7 mouse cellular contexts compared by ENCODE assay signal in genomic region chr3:149349211-149349697, GRCm38 (mm10).
A peak's percentile ranks its signal among the peaks of the same experiment; 100 is the strongest.
DNase-seq lines count a peak whose midpoint lies in the region; ATAC-seq lines count a peak whose summit lies in the region.

No protein-coding gene starts in this region.

- DNase-seq in B cell, adult 2 months: peak; percentile 71 to 76
- peak; percentile 38 for DNase-seq in ES-CJ7 (ENCODE audit: low read depth, low spot score)
- peak; percentile 63 for DNase-seq in embryonic facial prominence, embryonic 14.5 days (ENCODE audit: low spot score)
- peak; percentile 25 to 28 for DNase-seq in left cerebral cortex, postnatal 36 days (ENCODE audit: low spot score in 2 of 2)
- peak; percentile 13 to 45 for DNase-seq in spleen, postnatal 14 days (ENCODE audit: low spot score in 2 of 2)

- no peak for ATAC-seq in embryonic facial prominence, embryonic 14.5 days (ENCODE audit: low read depth)
- ATAC-seq in heart, embryonic 16.5 days (replicated peaks; ENCODE audit: extremely low read depth, insufficient read depth, low FRiP score): peak; percentile 59
- ATAC-seq in megakaryocyte-erythroid progenitor cell, adult 5-6 weeks (replicated peaks; ENCODE audit: low FRiP score, low TSS enrichment, poor library complexity, severe bottlenecking): peak; percentile 92

- no peaks in the 10 kb centered on the region for H3K4me1 ChIP-seq in embryonic facial prominence, embryonic 14.5 days (ENCODE audit: control insufficient read depth, insufficient read depth, low read length)
- H3K4me1 ChIP-seq in heart, embryonic 16.5 days (ENCODE audit: control insufficient read depth, insufficient read depth, low read length): peaks cover 25% of the 10 kb centered on the region

- H3K9ac ChIP-seq in embryonic facial prominence, embryonic 14.5 days (ENCODE audit: low read depth, low read length): no peak overlapping the region
- no peak overlapping the region for H3K9ac ChIP-seq in heart, embryonic 16.5 days (ENCODE audit: low read length)

- no peak overlapping the region for H3K27ac ChIP-seq in embryonic facial prominence, embryonic 14.5 days (replicated peaks; ENCODE audit: low read depth, low read length)
- H3K27ac ChIP-seq in heart, embryonic 16.5 days (ENCODE audit: low read length): peak overlapping the region; percentile 51; the same call in 1 of the 2 replicates

- no peak overlapping the region for H3K4me3 ChIP-seq in embryonic facial prominence, embryonic 14.5 days (ENCODE audit: low read depth, low read length)
- H3K4me3 ChIP-seq in heart, embryonic 16.5 days (ENCODE audit: low read length): no peak overlapping the region

- no peaks in the 10 kb centered on the region for H3K27me3 ChIP-seq in embryonic facial prominence, embryonic 14.5 days (replicated peaks; ENCODE audit: control insufficient read depth, insufficient read depth, low read length)
- no peaks in the 10 kb centered on the region for H3K27me3 ChIP-seq in heart, embryonic 16.5 days (ENCODE audit: control insufficient read depth, insufficient read depth, low read length)

- 34% methylated on average over 9 of the region's 9 CpGs for WGBS in embryonic facial prominence, embryonic 14.5 days
- 33% methylated on average over 9 of the region's 9 CpGs for WGBS in heart, embryonic 16.5 days

- intact Hi-C loops in left cerebral cortex, postnatal 36 days (cut with DNase I): loop anchor here (2.0 kb wide), 1 partner anchor 350 kb away; no protein-coding TSS in a partner anchor

- no peaks in the 10 kb centered on the region for H3K36me3 ChIP-seq in embryonic facial prominence, embryonic 14.5 days (ENCODE audit: control insufficient read depth, insufficient read depth, low read length)
- H3K36me3 ChIP-seq in heart, embryonic 16.5 days (ENCODE audit: control insufficient read depth, insufficient read depth): no peaks in the 10 kb centered on the region

- H3K9me3 ChIP-seq in embryonic facial prominence, embryonic 14.5 days (ENCODE audit: control insufficient read depth, low read length): no peaks in the 10 kb centered on the region
- H3K9me3 ChIP-seq in heart, embryonic 16.5 days (replicated peaks; ENCODE audit: control insufficient read depth, low read length): no peaks in the 10 kb centered on the region

- no peak overlapping the region for H3K4me2 ChIP-seq in embryonic facial prominence, embryonic 14.5 days (ENCODE audit: low read depth, low read length)
- H3K4me2 ChIP-seq in heart, embryonic 16.5 days (ENCODE audit: low read depth, low read length): no peak overlapping the region
